Mouse (Mus musculus) liver, embryonic 13.5 days (tissue): ENCODE measurements around the gene Ubqln4. TPM values are rescaled to one million over a fixed set of nuclear protein-coding genes. Genes with fewer than 3 reads are reported as not detected.
"Not testable (repeated sequence)": the region's sequence is repeated elsewhere in the genome, so short reads cannot be mapped to it uniquely, and the experiment has no call there.

Experiments used
- ATAC-seq: fragments of 200-750 bp; cut with Nextera tagmentation; 2 replicates; pipeline ENCODE4 v1.8.0; 2017; ENCODE audit warnings: low read depth, mild to moderate bottlenecking, moderate number of reproducible peaks, moderate library complexity
- DNase-seq: peaks from one replicate; pipeline ENCODE4 v3.0.0; 2022
- H3K27ac ChIP-seq: fragments of 300-500 bp; sonication (generic); 2 replicates; pipeline ENCODE4 v1.5.1; 2015; ENCODE audit warnings: moderate library complexity, mild to moderate bottlenecking, inconsistent platforms
- H3K27me3 ChIP-seq: fragments of 300-500 bp; sonication (generic); 2 replicates; pipeline ENCODE4 v1.6.1; 2015; ENCODE audit warnings: mild to moderate bottlenecking, inconsistent platforms
- H3K36me3 ChIP-seq: fragments of 300-500 bp; sonication (generic); 2 replicates; pipeline ENCODE4 v1.6.1; 2015; ENCODE audit warnings: mild to moderate bottlenecking, inconsistent platforms
- H3K4me1 ChIP-seq: fragments of 300-500 bp; sonication (generic); replicated peaks from 2 replicates; pipeline ENCODE4 v1.6.1; 2015; ENCODE audit warnings: inconsistent platforms
- H3K4me2 ChIP-seq: fragments of 300-500 bp; sonication (generic); 2 replicates; pipeline ENCODE4 v1.6.1; 2015; ENCODE audit warnings: inconsistent platforms, mild to moderate bottlenecking, moderate library complexity
- H3K4me3 ChIP-seq: fragments of 300-500 bp; sonication (generic); replicated peaks from 2 replicates; pipeline ENCODE4 v1.5.1; 2015; ENCODE audit warnings: mild to moderate bottlenecking, inconsistent platforms
- H3K9ac ChIP-seq: fragments of 300-500 bp; sonication (generic); 2 replicates; pipeline ENCODE4 v1.6.1; 2015; ENCODE audit warnings: mild to moderate bottlenecking, inconsistent platforms
- H3K9me3 ChIP-seq: fragments of 300-500 bp; sonication (generic); replicated peaks from 2 replicates; pipeline ENCODE4 v1.6.1; 2016; ENCODE audit warnings: inconsistent platforms
- WGBS: fragments of 180-500 bp; shearing (Covaris S2); methylation state at CpG from one replicate; pipeline ENCODE4 v1.1.7; 2015; ENCODE audit not compliant: insufficient replicate concordance; 5-methylcytosine and 5-hydroxymethylcytosine counted together
- polyA plus RNA-seq: library from polyadenylated mRNA; unstranded; fragments of >200 nt; fragmentation: Nextera tagmentation; extraction: Ambion mirVana; gene quantifications from 2 replicates; pipeline ENCODE4 v1.2.1, GENCODE M21; 2015

Gene Ubqln4
- polyA plus RNA-seq, 1 experiment from 2014 or later: 20.7 TPM

DNA sequence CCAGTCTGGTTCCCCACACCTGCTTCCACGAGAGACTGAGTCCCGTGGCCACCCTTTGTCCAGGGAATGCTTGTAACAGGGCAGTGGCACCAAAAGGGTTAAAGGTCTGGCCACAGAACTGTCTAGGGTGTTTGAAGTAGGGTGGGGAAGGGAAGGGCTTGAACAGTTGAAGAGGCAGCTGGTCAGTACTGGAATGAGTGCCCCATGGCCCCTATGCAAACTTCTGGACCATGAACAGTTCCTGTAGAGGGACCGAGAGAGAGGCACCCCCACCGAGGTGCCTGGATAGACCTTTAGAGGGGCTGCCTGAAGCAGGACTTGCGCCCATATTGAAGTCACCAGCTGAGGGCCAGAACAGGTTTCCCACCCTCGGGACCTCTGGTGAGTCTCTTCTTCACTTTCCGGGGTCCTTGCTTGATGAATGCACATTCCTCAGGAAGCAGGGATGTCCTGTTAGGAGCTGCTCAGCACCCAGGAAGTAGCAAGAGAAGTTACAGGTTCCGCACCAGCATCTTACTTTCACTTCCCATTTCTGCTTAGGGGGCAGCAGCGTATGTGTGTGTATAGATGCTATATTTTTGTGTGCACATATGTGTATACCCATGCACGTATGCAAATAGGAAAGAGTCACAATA is 39.5 kb downstream of the Ubqln4 start:
- Histone ChIP-seq H3K4me1 (peaks cover 28% of the 10 kb centered on the region), H3K4me3 (no peak overlapping the region), H3K9ac (peak overlapping the region; percentile 36), H3K9me3 (no peaks in the 10 kb centered on the region), H3K27me3 (no peaks in the 10 kb centered on the region), H3K4me2 (peak overlapping the region; percentile 33), H3K36me3 (peaks cover 8% of the 10 kb centered on the region), H3K27ac (no peak overlapping the region)
- WGBS: 38% methylated on average over 10 of the region's 10 CpGs
- no peak for DNase-seq
- ATAC-seq: 0 out of 2 replicates have a peak, but pooled peaks have one; percentile 38

DNA sequence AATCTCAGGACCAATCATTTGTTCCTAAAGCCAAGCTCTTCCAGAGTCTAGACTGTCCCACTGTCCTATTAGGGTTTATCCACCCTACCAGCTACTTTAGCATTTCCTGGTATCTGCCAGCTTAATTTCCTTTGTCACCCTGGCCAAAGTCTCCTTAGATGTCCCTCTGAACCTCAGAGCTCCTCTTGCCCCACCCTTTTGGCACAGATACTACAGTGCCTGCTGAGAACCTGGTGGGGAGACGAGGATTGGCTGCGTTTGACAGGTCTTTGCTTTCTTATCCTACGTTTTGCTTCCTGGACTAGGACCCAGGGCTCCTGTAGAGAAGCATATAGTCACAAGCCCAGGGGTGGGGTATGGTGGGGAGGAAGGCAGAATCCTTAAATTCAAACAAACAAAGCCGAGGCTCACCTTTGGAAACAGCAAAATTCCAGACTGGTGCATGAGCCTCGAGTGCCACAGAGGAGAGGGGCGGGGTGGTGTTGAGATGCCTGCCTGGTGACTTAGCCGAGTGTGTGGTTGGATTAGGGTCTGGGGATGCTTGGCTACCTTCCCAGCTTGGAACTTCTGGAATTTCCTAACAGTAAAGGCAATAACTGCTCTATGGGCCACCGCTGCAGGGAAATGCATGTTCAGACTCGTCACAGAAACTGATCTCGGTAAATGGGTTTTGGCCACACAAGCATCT is 40.5 kb downstream of the Ubqln4 start:
- no peak for ATAC-seq
- Histone ChIP-seq H3K9me3 (no peaks in the 10 kb centered on the region), H3K27me3 (no peaks in the 10 kb centered on the region), H3K4me2 (no peak overlapping the region), H3K27ac (no peak overlapping the region), H3K36me3 (no peaks in the 10 kb centered on the region), H3K4me3 (no peak overlapping the region), H3K9ac (no peak overlapping the region), H3K4me1 (peaks cover 28% of the 10 kb centered on the region)
- DNase-seq: no peak
- 53% methylated on average over 10 of the region's 10 CpGs for WGBS

DNA sequence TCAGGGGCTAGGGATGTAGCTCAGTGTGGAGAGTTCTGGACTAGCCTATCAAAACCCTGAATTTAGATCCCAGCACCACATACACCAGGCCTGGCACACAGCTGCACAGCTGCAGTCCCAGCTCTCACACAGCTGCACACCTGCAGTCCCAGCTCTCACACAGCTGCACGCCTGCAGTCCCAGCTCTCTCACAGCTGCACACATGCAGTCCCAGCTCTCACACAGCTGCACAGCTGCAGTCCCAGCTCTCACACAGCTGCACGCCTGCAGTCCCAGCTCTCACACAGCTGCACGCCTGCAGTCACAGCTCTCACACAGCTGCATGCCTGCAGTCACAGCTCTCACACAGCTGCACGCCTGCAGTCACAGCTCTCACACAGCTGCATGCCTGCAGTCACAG is 43.0 kb downstream of the Ubqln4 start:
- H3K4me1 ChIP-seq: peaks cover 20% of the 10 kb centered on the region
- H3K4me3 ChIP-seq, ATAC-seq, H3K9ac ChIP-seq, H3K27me3 ChIP-seq, H3K27ac ChIP-seq, DNase-seq, H3K4me2 ChIP-seq, H3K9me3 ChIP-seq, H3K36me3 ChIP-seq: not testable (repeated sequence)
- WGBS: 62% methylated on average over 4 of the region's 4 CpGs

DNA sequence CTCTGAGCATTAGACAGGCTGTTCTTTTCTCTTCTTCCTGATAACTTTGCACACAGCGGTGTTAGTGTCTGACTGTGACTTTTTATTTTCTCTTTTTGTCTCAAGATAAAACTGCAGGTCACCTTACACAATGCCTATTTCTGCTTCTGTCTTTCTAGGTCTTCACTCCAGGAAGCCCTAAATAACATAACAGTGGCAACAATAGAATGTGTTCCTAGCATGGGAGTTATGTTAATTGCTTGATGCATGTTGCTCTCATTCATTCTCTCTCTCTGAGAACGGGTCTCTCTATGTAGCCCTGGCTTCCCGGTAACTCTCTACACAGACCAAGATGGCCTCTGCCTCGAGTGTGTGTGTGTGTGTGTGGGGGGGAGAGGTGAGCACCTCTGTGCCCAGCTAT is 48.9 kb downstream of the Ubqln4 start:
- no peak for DNase-seq
- Histone ChIP-seq H3K36me3 (no peaks in the 10 kb centered on the region), H3K4me2 (no peak overlapping the region), H3K9me3 (no peaks in the 10 kb centered on the region), H3K4me3 (no peak overlapping the region), H3K4me1 (peaks cover 21% of the 10 kb centered on the region), H3K9ac (no peak overlapping the region), H3K27ac (no peak overlapping the region), H3K27me3 (peaks cover 4% of the 10 kb centered on the region; the same call in 1 of the 2 replicates)
- 66% methylated on average over 4 of the region's 4 CpGs for WGBS
- ATAC-seq: no peak

DNA sequence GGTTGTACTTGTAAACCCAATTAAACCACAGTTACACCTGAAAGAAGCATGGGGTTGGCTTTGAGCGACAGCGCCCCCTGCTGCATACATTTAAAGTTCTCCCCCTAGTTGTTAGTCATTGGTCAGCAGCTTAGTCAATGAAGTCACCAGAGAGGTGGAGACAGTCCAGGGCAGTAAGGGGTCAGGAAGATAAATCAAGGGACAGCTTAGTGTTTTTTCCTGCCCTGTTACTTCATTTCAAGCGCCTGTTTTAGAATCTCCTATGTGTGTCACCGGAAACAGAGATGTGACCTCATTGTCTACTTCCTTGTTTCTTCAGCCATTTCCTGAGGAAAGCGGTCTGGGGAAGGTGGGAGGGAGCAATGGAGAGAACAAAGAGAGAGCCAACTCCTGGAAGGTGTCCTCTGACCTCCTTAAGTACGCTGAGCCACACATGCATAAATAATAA is 50.2 kb downstream of the Ubqln4 start:
- Histone ChIP-seq H3K9me3 (no peaks in the 10 kb centered on the region), H3K27me3 (peaks cover 4% of the 10 kb centered on the region; the same call in 1 of the 2 replicates), H3K27ac (no peak overlapping the region), H3K4me3 (no peak overlapping the region), H3K36me3 (no peaks in the 10 kb centered on the region), H3K4me2 (no peak overlapping the region), H3K4me1 (peaks cover 28% of the 10 kb centered on the region), H3K9ac (no peak overlapping the region)
- WGBS: 10% methylated on average over 6 of the region's 6 CpGs
- peak; percentile 57 for DNase-seq
- peak; percentile 43 for ATAC-seq

DNA sequence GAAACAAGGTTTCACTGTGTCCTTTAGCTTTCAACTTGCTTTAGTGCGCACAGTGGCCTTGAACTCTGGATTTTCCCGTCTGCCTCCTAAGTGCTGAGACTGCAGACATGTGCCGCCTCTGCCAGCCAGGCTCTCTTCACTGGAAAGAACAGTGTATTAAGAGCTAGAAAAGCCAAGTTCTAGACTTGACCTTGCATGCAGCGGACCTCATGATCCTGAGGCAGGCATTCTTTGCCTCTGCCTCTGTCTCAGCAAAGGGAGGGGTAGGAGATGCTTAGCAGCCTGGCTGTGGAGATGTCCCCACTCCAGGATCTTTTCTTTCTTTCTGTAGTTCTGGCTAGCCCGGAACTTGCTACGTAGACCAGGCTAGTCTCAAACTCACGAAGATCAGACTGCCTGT is 51.3 kb downstream of the Ubqln4 start:
- ATAC-seq (no peak), DNase-seq (no peak)
- H3K4me1 ChIP-seq: peaks cover 28% of the 10 kb centered on the region
- no peaks in the 10 kb centered on the region for H3K9me3 ChIP-seq
- no peak overlapping the region for H3K4me3 ChIP-seq
- H3K27ac ChIP-seq: no peak overlapping the region
- no peak overlapping the region for H3K9ac ChIP-seq
- H3K27me3 ChIP-seq: peaks cover 4% of the 10 kb centered on the region; the same call in 1 of the 2 replicates
- WGBS: 76% methylated on average over 7 of the region's 7 CpGs
- no peak overlapping the region for H3K4me2 ChIP-seq
- no peaks in the 10 kb centered on the region for H3K36me3 ChIP-seq

DNA sequence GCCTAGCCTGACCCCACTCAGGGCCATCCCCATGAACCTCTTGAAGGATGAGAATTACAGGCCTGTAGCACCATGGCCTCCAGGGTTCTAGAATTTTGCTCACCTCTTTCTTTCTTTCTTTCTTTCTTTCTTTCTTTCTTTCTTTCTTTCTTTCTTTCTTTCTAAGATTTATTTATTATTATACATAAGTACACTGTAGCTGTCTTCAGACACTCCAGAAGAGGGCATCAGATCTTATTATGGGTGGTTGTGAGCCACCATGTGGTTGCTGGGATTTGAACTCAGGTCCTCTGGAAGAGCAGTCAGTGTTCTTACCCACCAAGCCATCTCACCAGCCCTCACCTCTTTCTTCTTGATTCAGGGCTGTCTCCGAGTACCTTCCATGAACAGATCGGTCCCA is 52.1 kb downstream of the Ubqln4 start, which contains the start of gene Arhgef2:
Gene Arhgef2 (plus strand): TSS at position 301 of the 400 bp plus-strand sequence.
- H3K9ac ChIP-seq, ATAC-seq, H3K27ac ChIP-seq, DNase-seq, H3K4me3 ChIP-seq, H3K9me3 ChIP-seq, H3K27me3 ChIP-seq, H3K36me3 ChIP-seq: not testable (repeated sequence)
- WGBS: 70% methylated on average over 2 of the region's 2 CpGs
- H3K4me1 ChIP-seq: peaks cover 28% of the 10 kb centered on the region
- peak within 1 kb of the TSS; percentile 51; the same call in 1 of the 2 replicates for H3K4me2 ChIP-seq

DNA sequence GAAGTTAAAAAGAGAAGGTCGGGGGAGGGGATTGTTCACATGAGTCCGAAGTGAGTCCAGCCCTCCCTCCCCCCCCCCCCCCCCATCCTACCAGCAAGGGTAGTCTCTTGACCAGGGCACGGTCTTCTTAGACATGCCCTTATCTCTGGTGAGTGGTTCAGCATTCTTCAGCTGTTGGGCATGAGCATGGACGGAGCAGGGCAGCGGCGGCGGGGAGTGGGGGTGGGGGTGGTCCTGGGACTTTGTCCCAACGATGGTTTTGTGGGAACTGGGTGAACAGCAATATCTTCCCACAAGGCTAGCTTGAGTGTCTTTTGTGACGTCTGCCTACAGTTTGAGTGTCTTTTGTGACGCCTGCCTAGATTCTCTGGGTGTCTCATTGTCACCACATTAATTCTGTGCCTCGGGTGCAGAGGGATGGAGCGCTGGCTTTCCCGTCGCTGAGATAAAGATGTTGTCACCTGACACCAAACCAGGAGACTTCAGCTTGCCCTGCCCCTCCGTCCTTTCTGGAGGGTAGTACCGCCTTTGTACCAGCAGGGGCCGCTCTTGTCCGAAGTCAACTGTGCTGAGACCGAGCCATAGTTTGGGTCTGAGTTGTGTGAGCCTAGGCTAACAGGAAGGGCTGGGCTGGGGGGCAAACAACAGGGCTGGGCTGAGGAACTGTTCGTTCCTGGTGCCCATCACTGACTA is 53.7 kb downstream of the Ubqln4 start:
- ATAC-seq (peak; percentile 77), DNase-seq (peak; percentile 80)
- peak overlapping the region; percentile 41; the same call in 1 of the 2 replicates for H3K9ac ChIP-seq
- H3K4me3 ChIP-seq: peak overlapping the region; percentile 25; the same call in 1 of the 2 replicates
- H3K36me3 ChIP-seq: no peaks in the 10 kb centered on the region
- H3K27me3 ChIP-seq: peaks cover 4% of the 10 kb centered on the region; the same call in 1 of the 2 replicates
- H3K4me2 ChIP-seq: peak overlapping the region; percentile 51
- under 1% methylated on average over 20 of the region's 20 CpGs for WGBS
- H3K4me1 ChIP-seq: peaks cover 28% of the 10 kb centered on the region
- H3K27ac ChIP-seq: no peak overlapping the region
- H3K9me3 ChIP-seq: no peaks in the 10 kb centered on the region

DNA sequence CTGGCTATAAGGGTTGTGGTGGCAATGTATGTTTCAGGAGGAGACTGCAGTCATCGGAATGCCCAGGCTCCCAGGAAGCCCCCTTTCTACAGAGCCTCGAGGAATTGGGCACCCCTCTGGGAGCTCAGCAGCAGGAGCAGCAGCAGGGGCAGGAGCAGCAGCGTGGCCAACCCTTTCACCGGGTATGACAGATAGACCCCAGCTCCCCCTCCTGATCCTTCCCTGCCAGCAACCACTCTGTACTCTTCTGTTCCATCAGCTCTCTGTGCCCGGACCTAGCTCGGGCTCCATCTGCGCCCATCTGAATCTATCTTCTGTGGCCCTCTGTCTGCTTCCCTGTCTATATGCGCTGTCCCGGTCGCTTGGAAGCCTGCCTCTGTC is 54.2 kb downstream of the Ubqln4 start:
- H3K4me3 ChIP-seq: no peak overlapping the region
- peak overlapping the region; percentile 41; the same call in 1 of the 2 replicates for H3K9ac ChIP-seq
- H3K9me3 ChIP-seq: no peaks in the 10 kb centered on the region
- DNase-seq (no peak), ATAC-seq (peak; percentile 25)
- peaks cover 4% of the 10 kb centered on the region; the same call in 1 of the 2 replicates for H3K27me3 ChIP-seq
- no peaks in the 10 kb centered on the region for H3K36me3 ChIP-seq
- peak overlapping the region; percentile 51 for H3K4me2 ChIP-seq
- no peak overlapping the region for H3K27ac ChIP-seq
- peaks cover 28% of the 10 kb centered on the region for H3K4me1 ChIP-seq
- WGBS: 23% methylated on average over 10 of the region's 10 CpGs

DNA sequence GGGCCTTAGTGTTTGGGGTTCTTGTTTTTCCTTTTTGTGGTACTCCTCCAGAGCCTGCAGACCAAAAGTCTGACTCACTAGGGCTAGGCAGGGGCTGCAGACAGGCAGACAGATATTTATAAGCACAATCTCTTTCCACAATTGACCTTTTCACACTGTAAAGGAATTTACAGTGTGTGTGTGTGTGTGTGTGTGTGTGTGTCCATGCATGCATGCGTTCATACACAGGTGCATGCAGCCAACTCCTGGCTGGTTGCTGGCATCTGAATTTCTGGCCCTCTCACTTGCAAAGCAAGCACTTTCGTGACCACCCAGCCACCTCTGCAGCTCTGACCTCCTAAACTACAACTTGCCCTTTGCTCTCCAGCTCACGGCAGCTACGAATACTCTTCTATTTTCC is 55.5 kb downstream of the Ubqln4 start:
- no peak overlapping the region for H3K4me2 ChIP-seq
- 67% methylated on average over 4 of the region's 4 CpGs for WGBS

DNA sequence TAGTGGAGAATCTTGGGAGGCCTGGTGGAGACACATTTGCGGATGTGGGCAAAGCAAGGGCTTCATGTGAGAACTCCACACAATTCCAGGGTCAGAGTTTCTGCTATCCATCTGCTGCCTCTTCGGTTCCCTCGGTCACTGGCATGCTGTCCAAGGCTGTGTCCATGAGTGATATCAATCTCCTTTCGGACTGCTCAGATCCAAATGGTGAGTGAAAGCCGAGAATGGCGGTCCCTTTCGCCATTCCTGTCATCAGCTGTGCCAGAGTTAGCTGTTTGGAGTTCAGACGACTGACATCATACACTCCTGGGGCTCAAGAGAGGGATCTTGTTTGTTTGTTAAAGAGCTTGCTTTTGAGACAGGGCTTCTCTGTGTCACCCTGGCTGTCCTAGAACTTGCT is 60.9 kb downstream of the Ubqln4 start:
- Histone ChIP-seq H3K4me1 (peaks cover 22% of the 10 kb centered on the region), H3K27ac (no peak overlapping the region), H3K9ac (no peak overlapping the region), H3K36me3 (no peaks in the 10 kb centered on the region), H3K4me3 (no peak overlapping the region), H3K4me2 (no peak overlapping the region), H3K9me3 (no peaks in the 10 kb centered on the region), H3K27me3 (no peaks in the 10 kb centered on the region)
- 71% methylated on average over 8 of the region's 8 CpGs for WGBS
- DNase-seq (no peak), ATAC-seq (no peak)

More for the DNA sequence above, 55.5 kb downstream of the Ubqln4 start:
- no peak overlapping the region for H3K9ac ChIP-seq
- DNase-seq (no peak), ATAC-seq (no peak)
- H3K4me3 ChIP-seq: no peak overlapping the region
- H3K27me3 ChIP-seq: peaks cover 4% of the 10 kb centered on the region; the same call in 1 of the 2 replicates
- H3K27ac ChIP-seq: no peak overlapping the region
- H3K36me3 ChIP-seq: no peaks in the 10 kb centered on the region
- no peaks in the 10 kb centered on the region for H3K9me3 ChIP-seq
- H3K4me1 ChIP-seq: peaks cover 22% of the 10 kb centered on the region
